Mouse (Mus musculus) brain, embryonic 14.5 days (tissue): ENCODE measurements at regions not wholly inside any gene's neighbourhood (a gene's known extent, or its start where the extent isn't known, plus 50 kb on each side); places are given as distances from the start of the nearest gene placed in this dataset.

Source experiments
- CTCF ChIP-seq: fragments of 200-500 bp; IDR thresholded peaks from 2 replicates; pipeline ENCODE4 v1.5.1; 2012; ENCODE audit warnings: inconsistent platforms, mild to moderate bottlenecking, moderate library complexity, borderline replicate concordance; ENCODE audit not compliant: insufficient read depth, insufficient read length; ENCODE audit errors: extremely low read depth
- POLR2A ChIP-seq: fragments of 200-500 bp; IDR thresholded peaks from 2 replicates; pipeline ENCODE4 v1.6.1; 2012; ENCODE audit warnings: mild to moderate bottlenecking, inconsistent platforms, borderline replicate concordance; ENCODE audit not compliant: poor library complexity, insufficient read depth, insufficient read length, severe bottlenecking; ENCODE audit errors: extremely low read depth

DNA sequence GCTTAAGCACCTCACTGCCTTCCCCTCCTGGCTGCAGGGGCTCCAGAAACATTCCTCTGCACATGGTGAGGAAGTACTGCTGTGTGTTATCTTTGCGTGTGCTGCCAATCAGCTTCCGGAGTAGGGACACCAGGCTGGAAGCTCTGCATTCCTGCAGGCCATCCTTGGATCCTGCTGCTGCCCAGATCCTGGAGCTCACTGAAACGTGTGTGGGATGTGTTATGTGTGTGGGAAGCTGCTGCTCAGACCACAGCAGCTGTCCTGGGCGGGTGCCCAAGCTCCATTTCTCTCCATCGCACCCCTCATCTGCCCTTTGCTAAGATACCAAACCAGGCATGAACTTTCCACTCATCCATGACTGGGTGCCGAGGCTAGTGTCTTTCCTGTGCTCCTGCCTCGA lies 129.5 kb upstream of the Lrfn2 start:
- no peak for TF ChIP-seq POLR2A
- no peak for TF ChIP-seq CTCF
